Mouse (Mus musculus) midbrain, embryonic 12.5 days (tissue): Measurements from ENCODE around the gene Cebpb. TPM values are rescaled to one million over a fixed set of nuclear protein-coding genes. Genes with fewer than 3 reads are reported as not detected.
"Not testable (repeated sequence)": the region's sequence is repeated elsewhere in the genome, so short reads cannot be mapped to it uniquely, and the experiment has no call there.

Experiments
- ATAC-seq: fragments of 200-750 bp; cut with Nextera tagmentation; 2 replicates; pipeline ENCODE4 v1.8.0; 2017; ENCODE audit warnings: low read depth, moderate TSS enrichment, moderate library complexity; ENCODE audit not compliant: low FRiP score
- H3K27ac ChIP-seq: fragments of 300-500 bp; sonication (generic); replicated peaks from 2 replicates; pipeline ENCODE4 v1.5.1; 2016; ENCODE audit warnings: mild to moderate bottlenecking
- H3K27me3 ChIP-seq: fragments of 300-500 bp; sonication (generic); 2 replicates; pipeline ENCODE4 v1.6.1; 2016; ENCODE audit warnings: mild to moderate bottlenecking
- H3K36me3 ChIP-seq: fragments of 300-500 bp; sonication (generic); 2 replicates; pipeline ENCODE4 v1.6.1; 2016
- H3K4me1 ChIP-seq: fragments of 300-500 bp; sonication (generic); 2 replicates; pipeline ENCODE4 v1.6.1; 2016
- H3K4me2 ChIP-seq: fragments of 300-500 bp; sonication (generic); replicated peaks from 2 replicates; pipeline ENCODE4 v1.6.1; 2016; ENCODE audit warnings: mild to moderate bottlenecking, moderate library complexity
- H3K4me3 ChIP-seq: fragments of 300-500 bp; sonication (generic); 2 replicates; pipeline ENCODE4 v1.5.1; 2016; ENCODE audit warnings: mild to moderate bottlenecking
- H3K9ac ChIP-seq: fragments of 300-500 bp; sonication (generic); replicated peaks from 2 replicates; pipeline ENCODE4 v1.6.1; 2016; ENCODE audit warnings: mild to moderate bottlenecking, moderate library complexity
- H3K9me3 ChIP-seq: fragments of 300-500 bp; sonication (generic); 2 replicates; pipeline ENCODE4 v1.6.1; 2016; ENCODE audit warnings: mild to moderate bottlenecking
- WGBS: fragments of 180-500 bp; shearing (Covaris S2); methylation state at CpG from one replicate; pipeline ENCODE4 v1.1.7; 2016; 5-methylcytosine and 5-hydroxymethylcytosine counted together
- polyA plus RNA-seq: library from polyadenylated mRNA; unstranded; fragments of >200 nt; fragmentation: Nextera tagmentation; extraction: Ambion mirVana; gene quantifications from 2 replicates; pipeline ENCODE4 v1.2.1, GENCODE M21; 2016

Cebpb gene
- polyA plus RNA-seq: 2.7 and 3.1 TPM in 2 replicates

- H3K27me3 ChIP-seq: peaks cover 90% of the 10 kb centered on the region
- H3K4me3 ChIP-seq: peak within 1 kb of the TSS; percentile 52
- H3K36me3 ChIP-seq: no peaks in the 10 kb centered on the region
- ATAC-seq: peak; percentile 39
- peaks cover 17% of the 10 kb centered on the region for H3K4me1 ChIP-seq
- H3K27ac ChIP-seq: no peak within 1 kb of the TSS
- H3K4me2 ChIP-seq: peak within 1 kb of the TSS; percentile 72
- under 1% methylated on average over 122 of the region's 147 CpGs for WGBS
- peak within 1 kb of the TSS; percentile 37 for H3K9ac ChIP-seq
- H3K9me3 ChIP-seq: no peaks in the 10 kb centered on the region
Measured at GRCm38 (mm10) chr2:167688498-167689451, at the start of gene Cebpb. Gene Cebpb, plus strand, starts transcription at chr2:167688915.

GRCm38 (mm10) chr2:167640279-167640678 lies 48.4 kb upstream of the Cebpb start:
- ATAC-seq: no peak
- no peaks in the 10 kb centered on the region for H3K9me3 ChIP-seq
- H3K4me3 ChIP-seq: no peak overlapping the region
- no peak overlapping the region for H3K4me2 ChIP-seq
- H3K4me1 ChIP-seq: no peaks in the 10 kb centered on the region
- H3K27me3 ChIP-seq: no peaks in the 10 kb centered on the region
- no peak overlapping the region for H3K27ac ChIP-seq
- H3K9ac ChIP-seq: no peak overlapping the region
- peaks cover 23% of the 10 kb centered on the region for H3K36me3 ChIP-seq
- WGBS: 84% methylated on average over 3 of the region's 3 CpGs

- H3K9me3 ChIP-seq: no peaks in the 10 kb centered on the region
- H3K36me3 ChIP-seq: peaks cover 32% of the 10 kb centered on the region
- WGBS: 52% methylated on average over 8 of the region's 8 CpGs
- no peak overlapping the region for H3K27ac ChIP-seq
- no peaks in the 10 kb centered on the region for H3K27me3 ChIP-seq
- no peak for ATAC-seq
- no peak overlapping the region for H3K4me2 ChIP-seq
- no peak overlapping the region for H3K9ac ChIP-seq
- H3K4me3 ChIP-seq: no peak overlapping the region
- no peaks in the 10 kb centered on the region for H3K4me1 ChIP-seq
Measured at GRCm38 (mm10) chr2:167641337-167641736, 47.4 kb upstream of the Cebpb start.

GRCm38 (mm10) chr2:167642164-167642563 lies 46.6 kb upstream of the Cebpb start:
- Histone ChIP-seq H3K4me3 (no peak overlapping the region), H3K4me2 (no peak overlapping the region)
- 91% methylated on average over 6 of the region's 6 CpGs for WGBS

GRCm38 (mm10) chr2:167643356-167644052 lies 45.2 kb upstream of the Cebpb start:
- not testable (repeated sequence) for H3K27ac ChIP-seq, H3K4me1 ChIP-seq, H3K9ac ChIP-seq, H3K9me3 ChIP-seq, ATAC-seq, H3K27me3 ChIP-seq, H3K4me3 ChIP-seq, H3K4me2 ChIP-seq
- peaks cover 32% of the 10 kb centered on the region for H3K36me3 ChIP-seq
- 87% methylated on average over 13 of the region's 13 CpGs for WGBS

More at GRCm38 (mm10) chr2:167642164-167642563, 46.6 kb upstream of the Cebpb start:
- no peak overlapping the region for H3K9ac ChIP-seq
- H3K9me3 ChIP-seq: no peaks in the 10 kb centered on the region
- H3K36me3 ChIP-seq: peaks cover 32% of the 10 kb centered on the region
- H3K4me1 ChIP-seq: no peaks in the 10 kb centered on the region
- no peaks in the 10 kb centered on the region for H3K27me3 ChIP-seq
- H3K27ac ChIP-seq: no peak overlapping the region
- no peak for ATAC-seq

- Histone ChIP-seq H3K9ac (no peak overlapping the region), H3K27me3 (no peaks in the 10 kb centered on the region), H3K36me3 (peaks cover 40% of the 10 kb centered on the region), H3K4me2 (no peak overlapping the region), H3K4me1 (no peaks in the 10 kb centered on the region), H3K27ac (no peak overlapping the region), H3K4me3 (no peak overlapping the region), H3K9me3 (no peaks in the 10 kb centered on the region)
- ATAC-seq: no peak
- 87% methylated on average over 4 of the region's 4 CpGs for WGBS
Measured at GRCm38 (mm10) chr2:167646411-167646810, 42.3 kb upstream of the Cebpb start.

- no peak overlapping the region for H3K27ac ChIP-seq
- H3K27me3 ChIP-seq: no peaks in the 10 kb centered on the region
- no peak overlapping the region; the same call in 1 of the 2 replicates for H3K9ac ChIP-seq
- H3K4me2 ChIP-seq: no peak overlapping the region
- H3K4me1 ChIP-seq: no peaks in the 10 kb centered on the region
- WGBS: 92% methylated on average over 12 of the region's 12 CpGs
- H3K4me3 ChIP-seq: no peak overlapping the region
- no peaks in the 10 kb centered on the region for H3K9me3 ChIP-seq
- H3K36me3 ChIP-seq: peaks cover 47% of the 10 kb centered on the region
- ATAC-seq: no peak
Measured at GRCm38 (mm10) chr2:167649290-167650032, 39.3 kb upstream of the Cebpb start.

- ATAC-seq: no peak
- Histone ChIP-seq H3K9ac (no peak overlapping the region), H3K27me3 (no peaks in the 10 kb centered on the region), H3K36me3 (peaks cover 36% of the 10 kb centered on the region), H3K27ac (no peak overlapping the region), H3K4me3 (no peak overlapping the region), H3K9me3 (no peaks in the 10 kb centered on the region), H3K4me2 (no peak overlapping the region), H3K4me1 (no peaks in the 10 kb centered on the region)
- 86% methylated on average over 9 of the region's 9 CpGs for WGBS
Measured at GRCm38 (mm10) chr2:167651622-167652021, 37.1 kb upstream of the Cebpb start.

- no peaks in the 10 kb centered on the region for H3K27me3 ChIP-seq
- H3K9ac ChIP-seq: no peak overlapping the region
- no peak overlapping the region for H3K4me2 ChIP-seq
- H3K4me3 ChIP-seq: no peak overlapping the region
- no peak for ATAC-seq
- no peak overlapping the region for H3K27ac ChIP-seq
- 88% methylated on average over 7 of the region's 7 CpGs for WGBS
- H3K4me1 ChIP-seq: no peaks in the 10 kb centered on the region
- no peaks in the 10 kb centered on the region for H3K9me3 ChIP-seq
- H3K36me3 ChIP-seq: peaks cover 38% of the 10 kb centered on the region
Measured at GRCm38 (mm10) chr2:167652694-167653093, 36.0 kb upstream of the Cebpb start.

GRCm38 (mm10) chr2:167654911-167655600 lies 33.7 kb upstream of the Cebpb start:
- H3K27ac ChIP-seq: no peak overlapping the region
- H3K4me2 ChIP-seq: no peak overlapping the region
- WGBS: 91% methylated on average over 10 of the region's 10 CpGs
- no peaks in the 10 kb centered on the region for H3K27me3 ChIP-seq
- H3K4me1 ChIP-seq: peaks cover 11% of the 10 kb centered on the region
- ATAC-seq: no peak
- no peaks in the 10 kb centered on the region for H3K9me3 ChIP-seq
- H3K36me3 ChIP-seq: peaks cover 39% of the 10 kb centered on the region
- H3K4me3 ChIP-seq: no peak overlapping the region
- no peak overlapping the region for H3K9ac ChIP-seq
